Mouse (Mus musculus): Measurements from ENCODE around the gene Fgfbp1. TPM values are rescaled to one million over a fixed set of nuclear protein-coding genes. Genes with fewer than 3 reads are reported as not detected.

Fgfbp1 gene
- total RNA-seq (2021) = 1 to 10 TPM; 4.4 to 4.8 TPM

GRCm38 (mm10) chr5:43981620-43982019 lies at the start of gene Fgfbp1:
Fgfbp1 (minus strand) TSS chr5:43981779.
- DNase-seq (ENCODE audit: extremely low spot score in 1 of 2, low spot score in 2 of 2) = peak in 1 of 2 experiments; percentile 49
- intact Hi-C loops (cut with DNase I) = no loop called here

DNA sequence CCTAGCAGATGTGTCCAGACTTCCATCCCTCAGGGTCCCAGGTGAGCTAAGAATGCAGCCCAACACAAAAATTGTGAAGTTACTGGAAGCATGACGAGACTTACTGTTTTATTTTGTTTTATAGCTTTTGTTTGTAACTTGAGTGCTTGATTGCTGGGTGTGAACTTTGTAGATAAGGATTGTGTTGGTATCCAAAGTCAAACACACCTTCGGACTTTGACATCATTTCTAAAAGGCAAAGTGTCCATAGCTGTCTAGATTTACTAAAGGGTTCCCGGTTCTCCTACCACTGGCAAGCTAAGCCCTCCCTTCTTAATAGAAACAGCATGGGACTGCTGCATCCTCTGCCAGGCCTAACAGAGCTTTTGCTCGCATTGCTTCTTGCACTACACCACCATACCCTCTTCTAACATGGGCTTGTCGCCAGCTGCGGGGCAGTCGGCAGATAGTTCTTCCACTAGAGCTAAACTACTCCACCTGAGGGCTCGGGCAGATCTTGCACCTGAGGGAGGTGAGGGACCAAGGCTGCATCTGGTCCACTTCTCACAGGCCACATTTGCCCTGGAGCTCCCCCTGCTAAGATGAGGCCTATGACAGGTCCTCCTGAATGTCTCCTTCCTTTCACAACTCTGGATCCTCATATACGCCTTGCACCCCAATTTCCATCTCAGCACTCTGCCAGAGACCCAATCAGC lies 16.9 kb upstream of the Fgfbp1 start:
- no peak for DNase-seq (ENCODE audit: extremely low spot score in 1 of 2, low spot score in 2 of 2)
- intact Hi-C loops (cut with DNase I) = no loop called here

- no peak for DNase-seq (ENCODE audit: extremely low spot score in 1 of 2, low spot score in 2 of 2)
- intact Hi-C loops (cut with DNase I) = no loop called here
Observed at GRCm38 (mm10) chr5:43997626-43998025, 16.0 kb upstream of the Fgfbp1 start.

GRCm38 (mm10) chr5:43996162-43996561 lies 14.6 kb upstream of the Fgfbp1 start:
- no peak for DNase-seq (ENCODE audit: extremely low spot score in 1 of 2, low spot score in 2 of 2)
- intact Hi-C loops (cut with DNase I) = no loop called here

DNA sequence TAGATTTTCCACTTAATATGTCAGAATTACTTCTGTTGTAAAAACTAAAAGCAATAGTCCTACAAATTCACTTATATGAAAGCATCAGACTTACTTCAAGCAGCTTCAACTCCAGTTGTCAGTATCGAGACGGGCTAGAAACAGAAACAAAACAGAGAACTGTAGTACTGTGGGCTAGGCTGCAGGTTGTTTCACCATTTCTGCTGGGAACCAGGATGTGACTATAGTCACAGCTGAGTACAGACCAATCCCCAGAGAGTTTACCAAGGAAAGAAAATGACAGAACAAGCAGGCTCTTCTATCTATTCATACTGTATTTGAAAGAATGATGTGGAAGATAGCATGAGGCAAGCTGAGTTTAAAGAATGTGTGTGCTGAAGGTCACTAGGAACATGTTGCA lies 13.4 kb upstream of the Fgfbp1 start:
- intact Hi-C loops (cut with DNase I) = no loop called here
- no peak for DNase-seq (ENCODE audit: extremely low spot score in 1 of 2, low spot score in 2 of 2)

- intact Hi-C loops (cut with DNase I) = no loop called here
- peak in 1 of 2 experiments; percentile 45 for DNase-seq (ENCODE audit: extremely low spot score in 1 of 2, low spot score in 2 of 2)
Observed at GRCm38 (mm10) chr5:43990316-43990715, 8.7 kb upstream of the Fgfbp1 start.

GRCm38 (mm10) chr5:43989017-43989416 lies 7.4 kb upstream of the Fgfbp1 start:
- peak in 1 of 2 experiments; percentile 28 for DNase-seq (ENCODE audit: extremely low spot score in 1 of 2, low spot score in 2 of 2)
- intact Hi-C loops (cut with DNase I) = loop anchor here (5.0 kb wide), 2 partner anchors 67 to 147 kb away; no protein-coding TSS in a partner anchor

DNA sequence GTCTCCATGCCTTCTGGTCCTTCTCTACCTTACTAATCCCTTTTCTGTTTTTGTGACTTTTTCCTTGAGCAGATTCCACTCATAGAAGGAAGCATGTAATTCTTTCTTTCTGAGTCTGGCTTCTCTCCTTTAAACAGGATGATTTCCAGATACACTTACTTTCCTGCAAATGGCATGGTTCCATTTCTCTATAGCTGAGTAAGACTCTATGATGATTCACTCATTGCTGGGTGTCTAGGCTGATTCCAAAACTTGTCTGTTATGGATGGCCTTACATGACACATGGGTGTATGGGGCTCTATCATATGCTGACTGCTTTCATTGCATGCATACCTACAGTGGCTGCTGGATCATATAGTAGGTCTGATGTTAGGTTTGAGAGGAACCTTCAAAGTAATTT lies 4.6 kb upstream of the Fgfbp1 start:
- intact Hi-C loops (cut with DNase I) = loop anchor here (5.0 kb wide), 2 partner anchors 64 to 144 kb away; no protein-coding TSS in a partner anchor
- no peak for DNase-seq (ENCODE audit: extremely low spot score in 1 of 2, low spot score in 2 of 2)

GRCm38 (mm10) chr5:43982896-43983295 lies 1.3 kb upstream of the Fgfbp1 start:
- DNase-seq (ENCODE audit: extremely low spot score in 1 of 2, low spot score in 2 of 2) = peak in 1 of 2 experiments; percentile 2
- intact Hi-C loops (cut with DNase I) = no loop called here

DNA sequence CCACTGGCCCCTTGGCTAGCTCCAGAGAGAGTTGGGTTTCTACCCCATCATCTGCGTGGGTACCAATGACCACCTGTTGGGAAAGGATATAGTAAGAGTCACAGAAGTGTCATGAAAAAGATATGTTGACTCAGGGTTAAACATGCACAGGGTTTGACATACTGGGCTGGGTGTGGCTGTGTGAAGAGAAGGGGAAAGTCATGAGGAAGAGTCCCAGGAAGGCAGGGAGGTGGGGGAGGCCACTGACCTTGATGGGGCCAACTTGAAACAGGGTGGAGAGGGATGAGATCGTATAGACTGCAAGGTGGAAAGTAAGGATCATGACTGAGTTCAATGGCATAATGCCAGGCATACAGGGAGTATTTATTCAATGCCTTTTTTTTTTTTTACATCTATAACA lies 1.2 kb downstream of the Fgfbp1 start:
- intact Hi-C loops (cut with DNase I) = no loop called here
- DNase-seq (ENCODE audit: extremely low spot score in 1 of 2, low spot score in 2 of 2) = no peak

DNA sequence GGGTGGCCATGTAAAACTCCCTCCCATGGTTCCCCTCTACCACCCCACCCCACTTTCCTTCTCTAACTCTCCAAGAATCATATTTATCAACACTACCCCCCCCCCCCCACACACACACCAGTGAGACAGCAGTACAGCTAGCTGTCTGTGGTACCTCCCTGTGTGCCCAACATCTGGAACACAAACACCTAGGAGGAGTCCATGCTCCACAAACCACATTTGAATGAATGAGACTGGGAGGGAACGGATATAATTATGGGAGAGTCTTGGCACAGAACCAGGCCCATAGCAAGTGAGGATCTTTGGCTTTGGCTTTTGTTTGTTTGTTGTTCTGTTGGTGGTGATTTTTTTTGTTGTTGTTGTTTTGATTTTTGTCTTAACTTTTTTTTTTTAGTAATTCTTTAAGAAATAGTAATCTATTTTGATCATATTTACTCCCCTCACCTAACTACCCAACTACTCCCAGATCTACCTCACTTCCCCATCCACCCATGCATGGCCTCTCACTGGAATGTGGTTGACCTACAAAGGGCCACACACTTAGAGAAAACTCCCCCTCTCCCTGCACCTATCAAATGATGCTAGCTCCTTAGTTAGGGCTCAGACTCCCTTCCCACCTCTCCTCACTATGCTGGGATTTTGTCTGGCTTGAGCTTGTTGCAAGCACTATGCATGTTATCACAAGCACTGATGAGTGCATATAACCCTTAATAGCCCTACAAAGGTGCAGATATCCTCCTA lies 4.6 kb downstream of the Fgfbp1 start:
- intact Hi-C loops (cut with DNase I) = no loop called here

DNA sequence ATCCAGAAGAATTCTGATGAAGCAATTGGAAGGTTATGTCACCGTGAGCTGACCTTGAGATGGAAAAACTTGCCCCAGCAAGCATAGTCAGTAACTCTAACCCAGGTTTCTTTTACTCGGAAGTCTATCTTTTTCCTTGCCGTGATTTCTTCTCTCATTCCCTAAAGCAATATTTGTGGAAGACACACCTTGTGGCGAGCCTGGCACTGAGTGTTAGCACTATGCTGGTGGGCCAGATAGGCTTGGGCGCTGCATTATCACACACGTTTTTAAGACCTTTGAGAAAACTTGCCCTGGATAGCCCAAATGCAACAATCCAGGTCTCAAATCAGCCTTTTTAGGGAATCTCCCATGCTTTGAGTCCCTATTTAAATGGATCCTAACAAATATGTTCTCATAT lies 7.4 kb downstream of the Fgfbp1 start:
- intact Hi-C loops (cut with DNase I) = no loop called here
- DNase-seq (ENCODE audit: extremely low spot score in 1 of 2, low spot score in 2 of 2) = no peak

More for the DNA sequence above, 4.6 kb downstream of the Fgfbp1 start:
- DNase-seq (ENCODE audit: extremely low spot score in 1 of 2, low spot score in 2 of 2) = no peak

DNA sequence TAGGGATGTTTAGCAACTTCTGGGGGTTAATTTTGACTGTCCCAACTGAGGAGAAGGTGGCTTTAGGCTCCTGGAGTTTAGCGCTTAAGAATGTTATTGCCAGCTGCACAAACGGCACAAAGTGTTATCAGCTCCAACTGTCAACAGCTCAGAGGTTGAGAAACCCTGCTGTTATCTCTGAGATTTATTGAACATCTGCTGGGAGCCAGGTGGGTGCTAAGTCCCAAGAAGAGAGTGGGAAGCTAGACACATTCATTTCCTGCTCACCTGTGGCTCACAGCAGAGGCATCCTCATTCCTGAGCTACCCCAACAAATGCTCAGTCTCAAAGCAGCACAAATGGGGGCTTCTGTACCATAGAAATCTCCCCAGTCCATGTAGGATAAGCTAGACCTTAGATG lies 10.4 kb downstream of the Fgfbp1 start:
- DNase-seq (ENCODE audit: extremely low spot score in 1 of 2, low spot score in 2 of 2) = no peak
- intact Hi-C loops (cut with DNase I) = no loop called here

GRCm38 (mm10) chr5:43970532-43970931 lies 11.0 kb downstream of the Fgfbp1 start:
- no peak for DNase-seq (ENCODE audit: extremely low spot score in 1 of 2, low spot score in 2 of 2)
- intact Hi-C loops (cut with DNase I) = no loop called here

DNA sequence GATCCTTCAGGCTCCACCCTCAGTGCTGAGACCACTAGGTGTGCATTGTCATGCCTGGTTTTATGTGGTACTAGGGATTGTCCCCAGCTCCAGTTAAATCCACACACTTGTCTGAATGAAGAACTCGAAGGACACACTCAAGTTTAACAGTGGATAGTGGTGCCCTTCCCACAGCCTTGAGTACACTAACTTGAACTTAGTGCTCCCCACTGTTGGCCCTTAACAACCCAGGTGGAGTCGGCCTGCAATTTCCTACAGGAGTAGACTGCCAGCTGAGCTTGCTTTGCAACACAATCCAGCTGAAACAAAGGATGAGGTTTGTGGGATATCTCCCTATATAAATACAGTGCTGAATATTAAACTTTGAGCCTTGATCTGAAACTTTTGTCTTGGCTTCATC lies 12.9 kb downstream of the Fgfbp1 start:
- intact Hi-C loops (cut with DNase I) = no loop called here
- DNase-seq (ENCODE audit: extremely low spot score in 1 of 2, low spot score in 2 of 2) = no peak

GRCm38 (mm10) chr5:43961056-43961455 lies 20.5 kb downstream of the Fgfbp1 start:
- intact Hi-C loops (cut with DNase I) = no loop called here
- DNase-seq (ENCODE audit: extremely low spot score in 1 of 2, low spot score in 2 of 2) = no peak

- intact Hi-C loops (cut with DNase I) = no loop called here
- DNase-seq (ENCODE audit: extremely low spot score in 1 of 2, low spot score in 2 of 2) = no peak
Observed at GRCm38 (mm10) chr5:43959884-43960440, 21.6 kb downstream of the Fgfbp1 start.

DNA sequence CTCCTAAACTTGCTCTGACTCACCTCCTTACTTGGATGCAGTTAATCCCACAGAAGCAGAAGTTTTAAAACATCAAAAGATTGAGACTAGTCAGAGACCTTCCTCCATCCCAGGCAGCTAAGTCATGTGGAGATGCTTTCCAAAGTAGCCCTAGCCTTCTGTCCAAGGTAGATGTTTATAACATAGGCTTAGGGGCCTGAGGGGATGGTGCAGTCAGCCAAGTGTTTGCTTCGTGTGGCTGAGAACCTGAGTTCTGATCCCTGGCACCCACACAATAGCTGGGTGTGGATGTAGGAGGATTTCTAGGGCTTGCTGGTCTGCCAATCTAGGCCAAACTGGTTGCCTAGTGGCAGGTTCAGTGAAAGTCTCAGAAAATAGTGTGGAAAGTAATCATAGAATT lies 28.3 kb downstream of the Fgfbp1 start:
- intact Hi-C loops (cut with DNase I) = no loop called here
- DNase-seq (ENCODE audit: extremely low spot score in 1 of 2, low spot score in 2 of 2) = no peak

DNA sequence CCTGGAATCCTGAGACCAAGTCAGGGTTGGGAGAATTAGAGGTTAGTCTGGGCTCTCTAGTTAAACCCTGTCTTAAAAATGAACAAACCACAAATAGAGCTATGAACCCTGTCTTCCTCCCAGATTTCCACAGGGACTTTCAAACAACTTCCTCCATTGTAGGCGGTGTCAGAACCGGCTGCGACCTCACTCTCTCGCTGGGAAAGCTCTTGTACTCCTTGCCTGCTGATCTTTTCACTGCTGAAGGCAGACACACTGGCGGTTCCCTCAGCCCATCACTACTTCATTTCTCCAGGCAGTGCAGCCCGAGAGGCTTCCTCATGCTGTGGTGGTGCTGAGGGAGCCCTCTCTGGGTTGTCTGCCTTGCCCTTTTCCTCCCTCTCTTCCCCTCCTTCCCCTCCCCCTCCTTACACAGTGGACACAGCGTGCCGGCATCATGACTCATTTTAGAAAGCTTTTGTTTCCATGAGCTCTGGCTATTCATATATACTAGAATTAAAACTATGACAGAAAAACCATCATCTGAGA lies 32.8 kb downstream of the Fgfbp1 start:
- peak in 1 of 2 experiments; percentile 17 for DNase-seq (ENCODE audit: extremely low spot score in 1 of 2, low spot score in 2 of 2)
- intact Hi-C loops (cut with DNase I) = no loop called here
